Mouse (Mus musculus): ENCODE measurements around the gene Hist1h1b.
A peak's percentile ranks its signal among the peaks of the same experiment; 100 is the strongest.
"Not testable (repeated sequence)": the region's sequence is repeated elsewhere in the genome, so short reads cannot be mapped to it uniquely, and the experiment has no call there.

The Hist1h1b gene

GRCm38 (mm10) chr13:21779767-21780731 is at the start of gene Hist1h1b:
Gene Hist1h1b (minus strand): TSS chr13:21780625.
- peak; percentile 21 to 51 for DNase-seq (ENCODE audit: low spot score in 2 of 2)

- DNase-seq (ENCODE audit: low spot score in 2 of 2), result no peak
Observed at GRCm38 (mm10) chr13:21828511-21828910, 48.1 kb upstream of the Hist1h1b start.

GRCm38 (mm10) chr13:21820082-21820890 is 39.9 kb upstream of the Hist1h1b start:
- not testable (repeated sequence) for DNase-seq (ENCODE audit: low spot score in 2 of 2)

- not testable (repeated sequence) for DNase-seq (ENCODE audit: low spot score in 2 of 2)
Observed at GRCm38 (mm10) chr13:21812092-21812491, 31.7 kb upstream of the Hist1h1b start.

- DNase-seq (ENCODE audit: low spot score in 2 of 2), result peak in 1 of 2 experiments; percentile 44
Observed at GRCm38 (mm10) chr13:21811539-21811938, 31.1 kb upstream of the Hist1h1b start, which contains the start of gene Hist1h4m. Gene Hist1h4m (plus strand): TSS chr13:21811746.

- DNase-seq (ENCODE audit: low spot score in 2 of 2), result not testable (repeated sequence)
Observed at GRCm38 (mm10) chr13:21811074-21811473, 30.6 kb upstream of the Hist1h1b start.

GRCm38 (mm10) chr13:21810073-21810472 is 29.6 kb upstream of the Hist1h1b start, which contains the start of the genes Hist1h2bq and Hist1h2ao:
Gene Hist1h2bq (minus strand): TSS chr13:21810197.
Gene Hist1h2ao (plus strand): TSS chr13:21810465.
- DNase-seq (ENCODE audit: low spot score in 2 of 2), result not testable (repeated sequence)

- DNase-seq (ENCODE audit: low spot score in 2 of 2), result not testable (repeated sequence)
Observed at GRCm38 (mm10) chr13:21803058-21803457, 22.6 kb upstream of the Hist1h1b start.

- DNase-seq (ENCODE audit: low spot score in 2 of 2), result not testable (repeated sequence)
Observed at GRCm38 (mm10) chr13:21797163-21797562, 16.7 kb upstream of the Hist1h1b start.

- no peak for DNase-seq (ENCODE audit: low spot score in 2 of 2)
Observed at GRCm38 (mm10) chr13:21795584-21795983, 15.2 kb upstream of the Hist1h1b start.

- DNase-seq (ENCODE audit: low spot score in 2 of 2), result no peak
Observed at GRCm38 (mm10) chr13:21790601-21791283, 10.3 kb upstream of the Hist1h1b start.

- no peak for DNase-seq (ENCODE audit: low spot score in 2 of 2)
Observed at GRCm38 (mm10) chr13:21789925-21790324, 9.5 kb upstream of the Hist1h1b start.

GRCm38 (mm10) chr13:21787760-21788593 is 7.6 kb upstream of the Hist1h1b start:
- no peak for DNase-seq (ENCODE audit: low spot score in 2 of 2)

- peak; percentile 84 to 87 for DNase-seq (ENCODE audit: low spot score in 2 of 2)
Observed at GRCm38 (mm10) chr13:21786899-21787629, 6.6 kb upstream of the Hist1h1b start, which contains the start of the genes Hist1h2an and Hist1h2bp. Gene Hist1h2an (minus strand): TSS chr13:21787218. Gene Hist1h2bp (plus strand): TSS chr13:21787461.

GRCm38 (mm10) chr13:21786189-21786898 is 5.9 kb upstream of the Hist1h1b start:
- DNase-seq (ENCODE audit: low spot score in 2 of 2), result no peak

- DNase-seq (ENCODE audit: low spot score in 2 of 2), result no peak
Observed at GRCm38 (mm10) chr13:21784311-21784710, 3.9 kb upstream of the Hist1h1b start.

GRCm38 (mm10) chr13:21783734-21784161 is 3.3 kb upstream of the Hist1h1b start:
- DNase-seq (ENCODE audit: low spot score in 2 of 2), result peak in 1 of 2 experiments; percentile 1

GRCm38 (mm10) chr13:21783255-21783617 is 2.8 kb upstream of the Hist1h1b start, which contains the start of gene Hist1h3i:
Gene Hist1h3i (minus strand): TSS chr13:21783370.
- DNase-seq (ENCODE audit: low spot score in 2 of 2), result peak; percentile 13 to 28
